Mouse (Mus musculus): ENCODE results near the gene Fmnl3.

DNA sequence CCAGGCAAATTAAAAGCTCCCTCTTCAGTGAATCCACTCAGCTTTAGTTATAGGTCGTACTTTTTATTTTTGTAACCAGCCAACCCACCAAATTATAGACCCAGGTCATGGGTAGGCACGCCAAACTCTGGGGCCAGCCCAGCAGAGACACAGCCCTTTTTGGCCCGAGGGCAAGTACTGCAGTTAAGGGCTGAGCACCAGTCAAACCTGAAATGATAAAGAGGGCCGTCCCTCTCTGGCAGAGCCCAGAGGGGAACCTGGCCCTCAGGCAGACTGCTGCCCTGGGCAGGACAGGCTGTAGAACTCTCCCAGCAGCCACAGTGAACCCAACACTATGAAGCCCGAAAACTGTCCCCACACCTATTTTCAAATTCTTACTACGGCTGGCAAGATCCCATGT, 13.8 kb downstream of the Fmnl3 start:
- no peak for TF ChIP-seq CTCF (IDR thresholded peaks at IDR 0.05; ENCODE audit: insufficient read depth, low read depth, low read length)
- TF ChIP-seq POLR2A (IDR thresholded peaks at IDR 0.05; ENCODE audit: insufficient read depth, low read depth, low read length) = no peak
